Mouse (Mus musculus) cerebellum, adult 2 months (tissue): ENCODE measurements at regions not wholly inside any gene's neighbourhood (a gene's known extent, or its start where the extent isn't known, plus 50 kb on each side); places are given as distances from the start of the nearest gene placed in this dataset.
A peak's percentile ranks its signal among the peaks of the same experiment; 100 is the strongest.

Experiments
- DNase-seq, 2 experiments: peaks; one replicate each; pipeline ENCODE4 v3.0.0; 2021
- H3K27ac ChIP-seq: fragments of 200-500 bp; 2 replicates; pipeline ENCODE4 v1.5.1; 2012; ENCODE audit warnings: low read length, control low read depth, inconsistent platforms; ENCODE audit not compliant: insufficient read depth
- H3K27me3 ChIP-seq: fragments of 200-500 bp; 2 replicates; pipeline ENCODE4 v1.6.1; 2012; ENCODE audit warnings: inconsistent platforms, mild to moderate bottlenecking, low read length, moderate library complexity; ENCODE audit not compliant: control insufficient read depth, insufficient read depth
- H3K4me1 ChIP-seq: fragments of 200-500 bp; 2 replicates; pipeline ENCODE4 v1.6.1; 2011; ENCODE audit warnings: low read length; ENCODE audit not compliant: control insufficient read depth, insufficient read depth
- H3K4me3 ChIP-seq: fragments of 200-500 bp; replicated peaks from 2 replicates; pipeline ENCODE3; 2011; ENCODE audit warnings: mild to moderate bottlenecking, low read depth, low read length, control low read depth; ENCODE audit not compliant: insufficient read depth
- CTCF ChIP-seq: fragments of 200-500 bp; IDR thresholded peaks from 2 replicates; pipeline ENCODE4 v1.5.1; 2011; ENCODE audit warnings: low read depth, mild to moderate bottlenecking, control low read depth, low read length, moderate library complexity, borderline replicate concordance; ENCODE audit not compliant: insufficient read depth
- POLR2A ChIP-seq: fragments of 200-500 bp; IDR thresholded peaks from 2 replicates; pipeline ENCODE4 v1.6.1; 2011; ENCODE audit warnings: low read length, control low read depth, borderline replicate concordance; ENCODE audit not compliant: insufficient read depth
- WGBS: fragments of 180-500 bp; shearing (Covaris S2); methylation state at CpG from one replicate; pipeline ENCODE4 v1.1.7; 2018; 5-methylcytosine and 5-hydroxymethylcytosine counted together

DNA sequence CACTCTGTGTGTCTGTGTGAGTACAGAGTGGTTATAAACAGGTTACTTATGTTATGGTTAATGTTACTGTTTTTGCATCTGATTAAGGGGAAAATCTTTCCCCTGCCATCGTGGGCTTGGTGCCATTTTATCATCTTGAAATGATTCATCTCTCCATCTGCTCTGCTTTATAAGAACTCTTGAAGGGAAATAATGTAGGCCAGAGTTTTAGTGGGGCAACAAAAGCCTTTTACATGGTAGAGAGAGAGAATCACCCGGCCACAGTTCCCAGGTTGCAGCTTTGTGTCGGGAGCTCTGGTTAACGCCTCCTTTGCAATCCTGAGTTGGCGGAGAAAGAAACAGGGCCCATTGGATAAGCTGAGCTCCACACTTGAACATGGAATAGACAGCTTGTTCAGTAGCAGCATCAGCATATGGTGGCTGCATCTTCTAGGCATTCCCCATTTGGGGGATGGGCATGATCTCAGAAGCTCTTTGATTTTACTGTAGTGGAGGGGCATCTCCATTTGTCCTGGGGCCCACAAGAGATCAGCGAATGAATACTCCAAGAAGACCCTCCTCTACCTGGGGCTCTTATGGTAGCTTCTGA, 230.0 kb upstream of the Gm15217 start:
- TF ChIP-seq CTCF, result no peak
- TF ChIP-seq POLR2A, result no peak
- no peaks in the 10 kb centered on the region for H3K4me1 ChIP-seq
- 59% methylated on average over 6 of the region's 6 CpGs for WGBS
- no peak overlapping the region for H3K27ac ChIP-seq
- peak in 1 of 2 experiments; percentile 12 for DNase-seq
- H3K4me3 ChIP-seq, result no peak overlapping the region
- no peaks in the 10 kb centered on the region for H3K27me3 ChIP-seq

DNA sequence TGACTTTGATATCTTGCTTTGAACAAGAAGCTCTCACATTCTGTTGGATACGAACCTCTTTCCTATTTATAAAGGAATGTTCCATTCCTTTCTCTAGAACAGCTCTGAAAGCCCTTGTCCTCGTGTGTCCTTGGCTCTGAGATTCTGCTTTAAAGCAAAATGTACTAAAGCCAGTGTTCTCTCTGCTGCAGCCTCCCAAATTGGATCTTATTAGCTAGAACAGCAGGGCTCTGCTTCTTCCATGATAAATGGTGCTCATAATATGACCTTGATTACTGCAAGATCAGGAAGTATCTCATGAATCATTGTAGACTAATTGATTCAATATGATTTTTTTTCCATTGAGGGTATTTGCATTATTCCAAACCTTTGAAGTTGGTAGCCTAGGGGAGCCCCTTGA, 220.5 kb upstream of the Gm15217 start:
- no peak for DNase-seq
- WGBS, result 65% methylated on average over 2 of the region's 2 CpGs
- Histone ChIP-seq H3K4me1 (no peaks in the 10 kb centered on the region), H3K27me3 (no peaks in the 10 kb centered on the region), H3K4me3 (no peak overlapping the region), H3K27ac (no peak overlapping the region)
- TF ChIP-seq POLR2A, result no peak
- no peak for TF ChIP-seq CTCF

DNA sequence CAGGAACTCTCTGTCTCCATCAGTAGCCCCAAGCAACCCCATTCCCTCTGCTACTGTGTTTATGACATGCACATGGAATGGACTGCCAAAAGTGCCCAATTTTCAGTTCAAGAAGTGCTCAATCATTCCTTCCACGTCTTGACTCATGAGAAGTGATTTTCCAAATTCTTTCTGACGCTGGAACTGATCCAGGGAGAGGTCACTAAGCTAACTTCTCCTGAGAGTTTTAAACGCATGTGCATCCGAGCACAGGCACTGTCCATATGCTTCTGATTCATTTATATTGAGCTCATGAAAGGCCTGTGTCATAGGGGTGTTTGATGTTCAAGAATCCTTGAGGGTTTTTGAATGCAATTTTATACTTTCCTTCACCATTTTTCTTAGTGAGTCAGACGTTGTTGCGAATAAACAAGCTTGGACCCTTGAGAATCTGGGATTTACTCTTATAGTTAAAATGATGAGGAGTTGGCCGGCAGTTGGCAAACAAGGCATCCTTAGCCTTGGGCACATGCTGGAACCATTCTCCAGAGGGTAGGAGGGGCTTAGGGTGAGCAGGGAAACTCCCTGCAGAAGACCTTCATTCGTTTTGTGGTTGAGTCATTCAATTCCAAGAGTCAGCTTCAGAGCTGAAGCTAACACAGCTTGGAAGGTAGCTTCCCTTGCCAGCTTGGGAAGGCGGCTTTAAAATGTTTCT, 206.9 kb upstream of the Gm15217 start:
- Histone ChIP-seq H3K27ac (no peak overlapping the region), H3K4me3 (no peak overlapping the region), H3K27me3 (no peaks in the 10 kb centered on the region), H3K4me1 (no peaks in the 10 kb centered on the region)
- 40% methylated on average over 9 of the region's 9 CpGs for WGBS
- TF ChIP-seq CTCF, result no peak
- TF ChIP-seq POLR2A, result no peak
- DNase-seq, result no peak

DNA sequence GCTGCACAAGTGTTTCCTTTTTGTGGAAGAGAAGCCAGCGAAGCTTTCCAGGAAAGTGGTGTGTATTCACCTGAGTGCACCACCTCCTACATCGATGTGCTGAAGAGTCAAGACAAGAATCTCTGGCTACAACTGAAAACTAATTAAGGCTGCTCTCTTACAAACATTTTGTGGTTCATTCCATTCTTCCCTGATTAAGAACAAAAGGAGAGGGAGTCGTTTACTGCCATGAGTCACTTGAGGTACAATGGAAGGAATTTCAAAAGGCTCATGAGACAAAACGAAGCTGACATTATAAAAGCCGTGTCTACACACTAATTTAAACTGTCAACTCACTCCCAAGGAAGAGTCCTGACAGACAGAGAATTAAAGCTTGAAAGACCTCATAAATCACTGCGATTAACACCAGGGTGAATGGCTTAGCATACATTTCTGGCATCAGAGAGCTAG, 206.3 kb upstream of the Gm15217 start:
- Histone ChIP-seq H3K4me3 (no peak overlapping the region), H3K27ac (no peak overlapping the region), H3K27me3 (no peaks in the 10 kb centered on the region), H3K4me1 (no peaks in the 10 kb centered on the region)
- no peak for DNase-seq
- no peak for TF ChIP-seq POLR2A
- TF ChIP-seq CTCF, result no peak
- 20% methylated on average over 6 of the region's 6 CpGs for WGBS

DNA sequence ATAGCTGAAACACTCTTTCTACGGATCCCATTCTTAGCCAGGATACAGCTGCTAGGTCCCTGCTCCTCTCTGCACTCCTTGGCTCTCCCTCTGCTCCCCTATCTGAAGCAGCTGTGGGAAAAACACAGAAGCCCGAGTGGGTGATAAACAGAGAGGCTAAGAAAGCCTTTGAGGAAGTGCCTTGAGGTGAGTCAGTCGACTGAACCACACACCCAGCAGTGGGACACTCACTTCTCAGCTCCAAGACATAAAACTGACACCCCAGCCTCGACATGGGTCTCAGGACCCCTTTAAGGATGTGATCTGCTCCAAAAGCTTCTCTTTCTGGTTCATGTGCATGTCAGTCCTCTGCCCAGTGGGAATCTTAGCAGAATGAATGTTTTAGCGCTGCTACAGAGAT, 204.8 kb upstream of the Gm15217 start:
- no peak for DNase-seq
- TF ChIP-seq POLR2A, result no peak
- no peak for TF ChIP-seq CTCF
- Histone ChIP-seq H3K4me3 (no peak overlapping the region), H3K4me1 (no peaks in the 10 kb centered on the region), H3K27ac (no peak overlapping the region), H3K27me3 (no peaks in the 10 kb centered on the region)
- WGBS, result 60% methylated on average over 5 of the region's 5 CpGs

DNA sequence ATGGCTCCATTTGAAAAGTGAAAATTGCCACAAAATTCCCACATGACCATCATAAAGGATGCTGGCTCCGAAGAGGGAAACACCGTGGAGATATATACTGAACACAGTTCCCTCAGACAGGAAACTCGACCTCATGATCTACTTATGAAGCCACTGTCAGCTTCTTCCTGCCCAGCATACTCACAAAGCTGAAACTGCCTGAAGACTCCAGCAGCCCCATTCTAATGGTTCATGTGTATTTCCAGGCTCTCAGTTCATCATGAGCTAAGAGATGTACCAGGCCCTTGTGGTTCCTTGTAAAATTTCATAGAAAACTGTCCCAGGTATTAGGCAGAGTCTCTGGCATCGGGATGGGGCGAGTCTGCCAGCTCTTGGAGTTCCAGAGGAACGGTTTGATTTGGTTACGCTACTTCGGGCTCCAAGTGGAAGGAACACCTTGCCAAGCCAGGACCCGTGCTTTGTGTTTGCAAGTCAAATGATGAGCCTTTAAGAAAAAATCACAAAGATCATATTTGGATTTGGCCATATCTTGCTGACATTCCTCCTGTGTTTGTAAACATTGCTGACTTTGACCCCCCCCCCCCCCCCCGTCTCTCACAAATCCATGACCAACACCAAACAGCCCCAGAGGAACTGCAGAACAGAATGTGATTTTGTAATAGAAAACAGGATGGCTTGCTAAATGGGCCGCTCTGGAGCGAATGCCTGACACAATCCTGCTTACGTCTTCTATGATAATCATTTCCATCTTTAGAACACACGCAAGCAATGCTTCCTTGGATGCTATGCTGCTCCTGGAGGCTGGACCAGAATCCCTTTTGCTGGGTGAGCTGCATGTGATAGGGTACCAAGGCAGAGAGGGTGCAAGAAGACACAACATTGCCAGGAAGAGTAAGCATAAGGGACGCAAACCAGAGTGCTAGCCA, 203.7 kb upstream of the Gm15217 start:
- TF ChIP-seq POLR2A (no peak), CTCF (no peak)
- H3K27me3 ChIP-seq, result no peaks in the 10 kb centered on the region
- no peak overlapping the region for H3K27ac ChIP-seq
- WGBS, result 70% methylated on average over 15 of the region's 15 CpGs
- no peak overlapping the region for H3K4me3 ChIP-seq
- H3K4me1 ChIP-seq, result no peaks in the 10 kb centered on the region
- no peak for DNase-seq

DNA sequence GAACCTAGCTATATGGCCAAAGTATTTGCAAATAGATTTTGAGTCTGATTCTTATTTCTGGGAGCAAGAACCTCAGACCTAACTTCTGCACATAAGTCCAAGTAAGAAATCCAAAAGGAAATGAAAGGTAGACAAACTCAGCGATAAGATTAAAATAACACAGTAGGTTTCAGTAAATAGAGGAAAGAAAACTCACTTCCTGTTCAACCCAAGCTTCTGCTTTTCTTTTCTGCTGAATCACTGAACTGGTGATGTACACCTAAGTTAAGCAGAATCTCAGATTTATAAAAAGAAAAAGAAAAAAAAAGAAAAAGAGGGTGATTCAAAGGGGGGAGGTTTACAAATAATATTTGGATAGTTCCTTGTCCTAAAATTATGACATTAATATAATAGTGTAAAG, 200.2 kb upstream of the Gm15217 start:
- TF ChIP-seq POLR2A (no peak), CTCF (no peak)
- no peak overlapping the region for H3K4me3 ChIP-seq

More for the DNA sequence above, 200.2 kb upstream of the Gm15217 start:
- H3K27ac ChIP-seq, result no peak overlapping the region
- DNase-seq, result no peak
- no peaks in the 10 kb centered on the region for H3K4me1 ChIP-seq
- H3K27me3 ChIP-seq, result no peaks in the 10 kb centered on the region
- WGBS, result 91% methylated on average over 1 of the region's 1 CpGs
